Mouse (Mus musculus) ovary, adult 10 weeks (tissue): ENCODE measurements around the gene Prdx6. TPM values are rescaled to one million over a fixed set of nuclear protein-coding genes. Genes with fewer than 3 reads are reported as not detected.

ENCODE experiments used
- polyA plus RNA-seq: library from polyadenylated mRNA; stranded (reverse); fragments of 350-450 nt; fragmentation: Illumina TruSeq; extraction: RNeasy Lipid Tissue Mini Kit (QIAGEN cat#74804); gene quantifications from one replicate; pipeline ENCODE4 v1.2.3, GENCODE M21; 2014

Gene Prdx6
- 180 TPM for polyA plus RNA-seq

GRCm38 (mm10) chr1:161250604-161251416 lies at the start of gene Prdx6:
Gene Prdx6 (minus strand): TSS chr1:161251219.

Other genes starting within 250 kb of the Prdx6 start
- gene Zbtb37, start 216.4 kb downstream of the Prdx6 start, polyA plus RNA-seq, result 20.8 TPM
- 14.6 TPM for gene Dars2, start 180.6 kb downstream of the Prdx6 start, polyA plus RNA-seq
- gene Cenpl, start 180.5 kb downstream of the Prdx6 start, polyA plus RNA-seq, result 21.6 TPM
- 39.4 TPM for gene Klhl20, start 119.7 kb downstream of the Prdx6 start, polyA plus RNA-seq
- 2.0 TPM for gene Ankrd45, start 108.5 kb downstream of the Prdx6 start, polyA plus RNA-seq
- not detected for gene Tex50, start 91.9 kb downstream of the Prdx6 start, polyA plus RNA-seq
- gene Tnfsf4, start 144.2 kb upstream of the Prdx6 start, polyA plus RNA-seq, result not detected
- 0.29 TPM for gene Tnfsf18, start 243.4 kb upstream of the Prdx6 start, polyA plus RNA-seq